Mouse (Mus musculus) C2C12 (cell line): ENCODE data around the gene Nfatc2ip. TPM values are rescaled to one million over a fixed set of nuclear protein-coding genes. Genes with fewer than 3 reads are reported as not detected.

Source experiments
- H3K27me3 ChIP-seq: one replicate; pipeline ENCODE4 v1.6.1; 2011; ENCODE audit not compliant: control insufficient read depth, insufficient read depth, insufficient read length
- H3K36me3 ChIP-seq: one replicate; pipeline ENCODE4 v1.6.1; 2011; ENCODE audit not compliant: control insufficient read depth, insufficient read depth
- H3K4me3 ChIP-seq: one replicate; pipeline ENCODE4 v1.5.1; 2011; ENCODE audit warnings: mild to moderate bottlenecking, control low read depth; ENCODE audit not compliant: poor library complexity, insufficient read depth, severe bottlenecking
- H3K79me2 ChIP-seq: one replicate; pipeline ENCODE4 v1.6.1; 2011; ENCODE audit not compliant: control insufficient read depth, insufficient read depth
- H3K79me3 ChIP-seq: one replicate; pipeline ENCODE4 v1.6.1; 2011; ENCODE audit warnings: low read depth, control low read depth
- H3ac ChIP-seq: one replicate; pipeline ENCODE3; 2011; ENCODE audit warnings: low read depth; ENCODE audit not compliant: control insufficient read depth, insufficient read length
- CEBPB ChIP-seq: IDR thresholded peaks from one replicate; pipeline ENCODE4 v1.6.1; 2011; ENCODE audit warnings: low read depth, mild to moderate bottlenecking, control low read depth, moderate library complexity
- CTCF ChIP-seq: IDR thresholded peaks from one replicate; pipeline ENCODE4 v1.5.1; 2011; ENCODE audit not compliant: control insufficient read depth, insufficient read depth, insufficient read length
- FOSL1 ChIP-seq: IDR thresholded peaks from one replicate; pipeline ENCODE4 v1.8.0; 2011; ENCODE audit warnings: mild to moderate bottlenecking, low read length; ENCODE audit not compliant: poor library complexity, insufficient read depth, severe bottlenecking
- MAX ChIP-seq: IDR thresholded peaks from one replicate; pipeline ENCODE4 v1.6.1; 2011; ENCODE audit warnings: mild to moderate bottlenecking, control low read depth
- MYOD1 ChIP-seq: IDR thresholded peaks from one replicate; pipeline ENCODE4 v1.6.1; 2011; ENCODE audit warnings: low read depth; ENCODE audit not compliant: control insufficient read depth, insufficient read length
- MYOG ChIP-seq: IDR thresholded peaks from one replicate; pipeline ENCODE4 v1.6.1; 2011; ENCODE audit not compliant: control insufficient read depth, insufficient read length; ENCODE audit errors: extremely low read depth
- USF1 ChIP-seq: IDR thresholded peaks from one replicate; pipeline ENCODE4 v1.6.1; 2011; ENCODE audit warnings: low read depth, mild to moderate bottlenecking, control low read depth, moderate library complexity
- microRNA-seq: library from miRNA; unstranded; fragments of <30 nt; microRNA quantifications from one replicate; pipeline ENCODE4, GENCODE M21; 2019; ENCODE audit warnings: borderline microRNAs expressed
- polyA plus RNA-seq: library from polyadenylated mRNA; unstranded; fragments of >200 nt; fragmentation: generic; extraction: Trizol; gene quantifications from one replicate; pipeline ENCODE4 v1.2.1, GENCODE M21; 2012; ENCODE audit warnings: missing spikeins

The Nfatc2ip gene
- polyA plus RNA-seq, 1 experiment: 6.2 TPM

DNA sequence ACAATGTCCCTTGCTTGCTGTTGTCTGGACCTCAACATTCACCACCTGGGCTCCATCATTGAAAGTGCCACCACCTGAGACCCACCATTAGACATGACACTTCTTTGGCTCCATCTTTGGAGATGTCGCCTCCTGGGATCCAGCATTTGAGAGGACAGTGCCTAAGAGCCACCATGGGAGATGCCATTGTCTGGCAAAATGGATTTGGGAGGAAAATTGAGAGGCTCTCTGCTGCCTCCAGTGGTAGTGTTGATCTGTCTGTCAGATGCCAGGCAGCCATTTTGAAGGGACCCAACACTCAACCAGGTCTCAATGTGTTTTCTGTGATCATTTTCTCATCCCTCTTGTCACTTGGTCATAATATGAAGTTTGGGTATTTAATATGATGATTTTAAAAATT lies 61.0 kb downstream of the Nfatc2ip start:
- Histone ChIP-seq H3K79me2 (no peaks in the 10 kb centered on the region), H3K27me3 (peaks cover 40% of the 10 kb centered on the region), H3K4me3 (no peak overlapping the region), H3ac (no peak overlapping the region), H3K36me3 (no peaks in the 10 kb centered on the region), H3K79me3 (no peaks in the 10 kb centered on the region)
- TF ChIP-seq MAX (no peak), CTCF (no peak), MYOG (no peak), USF1 (no peak), FOSL1 (no peak), MYOD1 (no peak), CEBPB (no peak)

Small RNAs within 50 kb of the gene (microRNA-seq; reads per million reads assigned to microRNA genes)
- not detected for gene Mir7058

Other genes starting within 250 kb of the Nfatc2ip start
- gene Xpo6, start 196.2 kb downstream of the Nfatc2ip start, polyA plus RNA-seq: 65.0 TPM
- gene Sbk1, start 124.1 kb downstream of the Nfatc2ip start, polyA plus RNA-seq: 11.3 TPM
- gene Lat, start 27.2 kb downstream of the Nfatc2ip start, polyA plus RNA-seq: 0.23 TPM
- gene Spns1, start 19.3 kb downstream of the Nfatc2ip start, polyA plus RNA-seq: 69.8 TPM
- not detected for gene Cd19, start 18.2 kb upstream of the Nfatc2ip start, polyA plus RNA-seq
- 17.5 TPM for gene Rabep2, start 32.0 kb upstream of the Nfatc2ip start, polyA plus RNA-seq
- 2.2 TPM for gene Atp2a1, start 66.4 kb upstream of the Nfatc2ip start, polyA plus RNA-seq
- gene Sh2b1, start 78.7 kb upstream of the Nfatc2ip start, polyA plus RNA-seq: 36.9 TPM
- gene Tufm, start 90.6 kb upstream of the Nfatc2ip start, polyA plus RNA-seq: 200 TPM
- gene Atxn2l, start 106.7 kb upstream of the Nfatc2ip start, polyA plus RNA-seq: 73.0 TPM
- 228 TPM for gene Eif3c, start 169.7 kb upstream of the Nfatc2ip start, polyA plus RNA-seq
- gene Apobr, start 188.2 kb upstream of the Nfatc2ip start, polyA plus RNA-seq: 2.0 TPM
- 4.5 TPM for gene Cln3, start 189.1 kb upstream of the Nfatc2ip start, polyA plus RNA-seq
- gene Il27, start 198.2 kb upstream of the Nfatc2ip start, polyA plus RNA-seq: not detected
- 49.9 TPM for gene Nupr1, start 234.1 kb upstream of the Nfatc2ip start, polyA plus RNA-seq